36 mouse cellular contexts compared by ENCODE assay signal in genomic region chr1:131553428-131553827, GRCm38 (mm10). TPM values are rescaled to one million over a fixed set of nuclear protein-coding genes. Genes with fewer than 3 reads are reported as not detected.
"Had no signal": no experiment of that assay in that cellular context is flagged by ENCODE, and none has a peak within 500 bp of the region (broad histone marks: within the 10 kb centered on the region; RNA-seq: fewer than 3 reads in every experiment).

No protein-coding gene starts in this region.

- H3K9ac ChIP-seq: embryonic facial prominence, embryonic 12.5 days; embryonic facial prominence, embryonic 13.5 days; embryonic facial prominence, embryonic 15.5 days; forebrain, embryonic 12.5 days; forebrain, embryonic 13.5 days; forebrain, embryonic 15.5 days; forebrain, postnatal 0 days had no signal

- H3K36me3 ChIP-seq: embryonic facial prominence, embryonic 10.5 days; embryonic facial prominence, embryonic 12.5 days; embryonic facial prominence, embryonic 13.5 days; embryonic facial prominence, embryonic 15.5 days; forebrain, embryonic 10.5 days; forebrain, embryonic 12.5 days; forebrain, embryonic 15.5 days; heart, embryonic 10.5 days had no signal

- H3K9me3 ChIP-seq: embryonic facial prominence, embryonic 10.5 days; embryonic facial prominence, embryonic 12.5 days; embryonic facial prominence, embryonic 13.5 days; embryonic facial prominence, embryonic 15.5 days; forebrain, embryonic 10.5 days; forebrain, embryonic 12.5 days; forebrain, embryonic 13.5 days; forebrain, embryonic 15.5 days; heart, embryonic 10.5 days had no signal

- DNase-seq: cerebellum, adult 8-10 months; cerebellum, postnatal 10 days; cerebellum, postnatal 14 days; cerebellum, postnatal 25 days; cerebellum, postnatal 36 days; embryo, embryonic 11 days; forebrain, postnatal 0 days; gastrocnemius, adult 2 months; gastrocnemius, postnatal 10 days; gastrocnemius, postnatal 14 days; gastrocnemius, postnatal 25 days; gastrocnemius, postnatal 36 days; heart, adult 2 months had no signal

- H3K27me3 ChIP-seq: embryonic facial prominence, embryonic 12.5 days; embryonic facial prominence, embryonic 13.5 days; embryonic facial prominence, embryonic 15.5 days; forebrain, embryonic 12.5 days; forebrain, embryonic 13.5 days; forebrain, embryonic 15.5 days had no signal

- H3K4me3 ChIP-seq: embryonic facial prominence, embryonic 10.5 days; embryonic facial prominence, embryonic 12.5 days; embryonic facial prominence, embryonic 13.5 days; embryonic facial prominence, embryonic 15.5 days; erythroblast, embryonic 14.5 days; forebrain, embryonic 10.5 days; forebrain, embryonic 12.5 days; forebrain, embryonic 13.5 days; forebrain, embryonic 15.5 days; gastrocnemius, adult 2 months; heart, adult 2 months; heart, embryonic 10.5 days had no signal

- H3K27ac ChIP-seq: embryonic facial prominence, embryonic 10.5 days; embryonic facial prominence, embryonic 12.5 days; embryonic facial prominence, embryonic 13.5 days; embryonic facial prominence, embryonic 15.5 days; forebrain, embryonic 10.5 days; forebrain, embryonic 12.5 days; forebrain, embryonic 13.5 days; forebrain, embryonic 15.5 days; gastrocnemius, adult 2 months; heart, adult 2 months; heart, embryonic 10.5 days had no signal

- H3K4me2 ChIP-seq: embryonic facial prominence, embryonic 12.5 days; embryonic facial prominence, embryonic 13.5 days; embryonic facial prominence, embryonic 15.5 days; forebrain, embryonic 12.5 days; forebrain, embryonic 13.5 days; forebrain, embryonic 15.5 days; heart, embryonic 11.5 days had no signal

RNA-seq across cellular contexts. Expression of gene Avpr1b, which starts 45.6 kb away (rescaled TPM):
- total RNA-seq: common myeloid progenitor, adult 5-6 weeks; forebrain, postnatal 0 days; gastrocnemius, adult 18-20 months; gastrocnemius, adult 2 months; gastrocnemius, adult 8-10 months; gastrocnemius, postnatal 10 days; gastrocnemius, postnatal 14 days; gastrocnemius, postnatal 25 days; gastrocnemius, postnatal 36 days; gastrocnemius, postnatal 4 days; granulocyte monocyte progenitor cell, adult 5-6 weeks; heart, adult 2 months; heart, adult 8-10 months had no signal
- polyA plus RNA-seq: cortical plate, adult 2 months; embryonic facial prominence, embryonic 10.5 days; embryonic facial prominence, embryonic 11.5 days; embryonic facial prominence, embryonic 12.5 days; embryonic facial prominence, embryonic 13.5 days; embryonic facial prominence, embryonic 15.5 days; erythroblast, embryonic 14.5 days; forebrain, embryonic 10.5 days; forebrain, embryonic 12.5 days; forebrain, embryonic 13.5 days; forebrain, embryonic 14.5 days; forebrain, embryonic 15.5 days; forebrain, embryonic 16.5 days; forebrain, postnatal 0 days; frontal cortex, adult 2 months; gonadal fat pad, adult 2 months; heart, adult 2 months; heart, embryonic 10.5 days; heart, embryonic 11.5 days had no signal
